Mouse (Mus musculus) naive thymus-derived CD4-positive, alpha-beta T cell, adult 2 months (primary cell): Measurements from ENCODE around the gene March7.
A peak's percentile ranks its signal among the peaks of the same experiment; 100 is the strongest.

Experiments
- DNase-seq: peaks from one replicate; pipeline ENCODE4 v3.0.0-alpha.2; 2011; ENCODE audit warnings: low read depth

Gene March7

DNA sequence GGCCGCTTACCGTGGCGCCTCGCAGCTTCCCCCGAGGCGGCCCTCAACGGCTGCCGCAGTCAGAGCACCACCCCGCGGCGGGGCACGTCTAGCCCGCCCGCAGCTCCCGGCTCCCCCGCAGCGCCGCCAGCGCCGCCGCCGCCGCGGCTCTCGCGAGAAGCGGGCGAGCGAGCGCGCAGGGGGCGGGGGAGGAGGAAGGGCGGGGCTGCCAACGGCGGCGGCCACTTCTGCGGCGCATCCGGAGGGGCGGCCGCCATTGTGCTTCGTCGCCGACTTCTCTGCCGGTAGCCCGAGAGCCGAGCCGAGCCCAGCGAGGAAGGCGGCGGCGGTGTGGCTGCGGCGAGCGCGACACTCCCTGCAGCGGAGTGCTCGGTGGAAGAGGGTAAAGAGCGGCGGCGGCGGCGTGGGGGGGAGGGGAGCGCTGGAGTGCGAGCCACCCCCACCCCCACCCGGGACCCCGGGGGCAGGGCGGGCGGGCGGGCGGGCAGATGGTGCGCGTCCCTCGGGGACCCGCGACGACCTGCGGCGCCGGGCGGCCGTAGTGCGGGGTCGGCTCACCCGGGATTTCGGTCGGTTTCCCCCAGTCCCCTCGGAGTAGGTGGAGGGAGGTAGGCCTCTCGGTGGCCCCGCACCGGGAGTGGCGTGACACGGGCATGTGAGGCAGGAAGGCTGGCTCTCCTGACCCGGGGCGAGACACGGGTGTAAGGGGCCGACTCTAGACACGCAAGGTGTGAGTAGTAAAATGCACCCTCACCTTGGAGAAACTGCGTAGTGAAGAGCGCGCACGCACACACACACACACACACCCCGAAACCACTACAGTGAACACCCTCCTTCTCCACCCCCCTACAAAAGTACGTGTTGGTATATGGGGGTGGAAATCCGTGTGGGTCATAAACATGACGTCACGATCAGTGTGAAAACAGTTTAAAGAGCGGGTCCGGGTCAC, at the start of gene March7, which contains the start of gene Baz2b:
Gene March7 (plus strand): TSS at position 185 of the 949 bp plus-strand sequence.
Gene Baz2b (minus strand): TSS at position 137 of the 949 bp plus-strand sequence.
- DNase-seq = peak; percentile 93

DNA sequence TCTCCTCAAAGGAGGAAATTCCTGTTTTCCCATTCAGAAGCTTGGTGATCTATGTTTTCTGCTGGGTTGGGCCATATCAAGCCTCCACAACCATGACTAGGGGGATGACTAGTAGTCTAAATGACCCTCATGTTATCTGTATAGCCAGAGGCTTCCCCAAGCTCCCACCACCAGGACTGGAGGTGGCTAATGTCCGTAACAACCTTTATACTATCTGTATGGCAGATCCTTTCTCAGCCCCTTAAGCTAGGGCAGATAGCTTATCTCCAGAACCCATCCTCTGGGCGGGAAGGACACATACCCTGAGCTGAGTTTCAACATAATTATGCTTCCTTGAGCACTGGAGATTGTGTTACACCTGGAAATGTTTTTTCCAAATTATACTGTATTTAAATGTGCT, 45.9 kb upstream of the March7 start:
- DNase-seq = no peak

DNA sequence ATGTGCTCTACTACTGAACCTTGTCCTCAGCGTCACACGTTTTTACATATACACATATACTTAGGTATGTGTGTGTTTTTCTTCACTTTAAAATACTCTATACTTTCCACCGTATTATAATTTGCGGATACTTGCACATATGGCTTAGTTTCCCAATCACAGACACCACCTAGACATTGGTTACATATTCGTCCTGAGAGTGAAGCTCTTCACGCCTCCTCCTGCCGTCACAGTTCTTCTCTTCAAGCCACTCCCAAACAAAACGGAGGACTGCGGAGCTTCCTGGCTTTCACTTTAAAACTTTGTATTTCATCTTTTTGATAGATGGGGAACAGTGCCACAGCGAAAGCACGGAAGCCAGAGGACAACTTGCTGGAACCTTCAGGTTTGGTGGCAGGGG, 44.0 kb upstream of the March7 start:
- peak; percentile 48 for DNase-seq

DNA sequence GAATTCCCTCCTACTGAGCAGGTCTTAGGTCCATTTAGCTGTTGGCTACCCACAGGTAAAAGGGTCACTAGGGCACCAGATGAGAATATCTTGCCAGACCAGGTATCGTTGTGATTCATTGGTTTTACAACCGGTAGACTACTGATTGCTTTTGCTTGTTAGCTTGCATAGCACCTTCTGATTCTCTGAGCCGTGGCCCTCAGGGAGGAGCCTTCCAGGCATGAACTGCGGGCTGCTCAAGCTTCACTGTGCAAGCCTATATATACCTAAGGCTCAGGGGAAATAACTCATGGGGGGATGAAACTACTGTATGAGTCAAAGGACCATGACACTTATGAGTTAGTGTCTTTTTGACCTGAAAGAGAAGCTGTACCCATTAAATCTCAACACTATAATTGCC, 42.8 kb upstream of the March7 start:
- no peak for DNase-seq

- DNase-seq = peak; percentile 41
Measured at GRCm38 (mm10) chr2:60171786-60172530, 37.7 kb upstream of the March7 start.

- peak; percentile 21 for DNase-seq
Measured at GRCm38 (mm10) chr2:60172531-60172914, 37.2 kb upstream of the March7 start.

- DNase-seq = peak; percentile 25
Measured at GRCm38 (mm10) chr2:60173190-60173589, 36.5 kb upstream of the March7 start.

DNA sequence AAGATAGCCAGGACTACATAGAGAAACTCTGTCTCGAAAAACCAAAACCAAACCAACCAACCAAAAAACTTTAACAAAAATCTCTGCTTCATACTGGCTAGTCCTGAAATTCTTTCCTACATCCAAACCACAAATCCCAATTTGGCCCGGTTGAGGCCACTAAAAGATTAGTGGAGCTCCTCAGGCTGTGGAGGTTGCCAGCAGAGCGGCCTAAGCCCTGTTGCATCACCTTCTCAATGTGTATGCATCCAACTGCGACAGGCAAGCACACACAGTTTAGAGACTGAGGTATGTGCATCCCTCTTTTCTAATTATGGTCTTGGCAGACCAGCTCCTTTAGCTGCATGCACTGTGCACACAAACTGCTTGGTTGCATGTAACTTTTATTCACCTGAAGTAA, 36.1 kb upstream of the March7 start:
- DNase-seq = no peak

DNA sequence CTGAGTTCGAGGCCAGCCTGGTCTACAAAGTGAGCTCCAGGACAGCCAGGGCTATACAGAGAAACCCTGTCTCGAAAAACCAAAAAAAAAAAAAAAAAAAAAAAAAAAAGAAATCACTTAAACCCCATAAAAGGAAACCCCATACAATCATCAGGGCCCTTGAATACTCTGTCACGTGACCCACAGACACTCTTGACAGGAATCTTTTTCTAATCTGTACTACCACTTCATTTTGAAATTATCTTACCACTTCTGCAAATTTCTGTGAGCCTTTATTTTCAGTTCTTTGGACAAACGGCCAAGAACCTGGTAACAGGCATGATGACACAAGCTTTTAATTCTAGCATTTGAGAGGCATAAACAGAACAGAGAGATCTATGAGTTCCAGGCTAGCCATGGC, 34.6 kb upstream of the March7 start:
- DNase-seq = no peak

- DNase-seq = no peak
Measured at GRCm38 (mm10) chr2:60176087-60176486, 33.6 kb upstream of the March7 start.

DNA sequence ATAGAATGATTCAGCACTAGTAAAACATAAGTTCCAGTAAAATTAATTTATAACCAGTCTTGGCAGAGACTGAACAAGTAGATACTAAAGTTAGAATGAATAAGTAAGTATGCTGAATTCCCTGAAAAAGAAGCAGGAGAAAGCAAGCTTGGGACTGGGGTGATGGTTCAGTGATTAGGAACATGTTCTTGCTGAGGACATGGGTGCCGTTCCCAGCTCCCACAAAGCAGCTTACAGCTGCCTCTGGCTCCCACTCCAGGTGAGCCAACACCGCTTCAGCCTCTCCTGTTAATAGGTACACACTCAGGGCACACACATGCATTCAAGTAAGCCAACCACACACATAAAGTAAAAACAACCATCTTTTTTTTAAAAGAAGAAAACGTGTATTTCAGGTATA, 32.2 kb upstream of the March7 start:
- DNase-seq = no peak

DNA sequence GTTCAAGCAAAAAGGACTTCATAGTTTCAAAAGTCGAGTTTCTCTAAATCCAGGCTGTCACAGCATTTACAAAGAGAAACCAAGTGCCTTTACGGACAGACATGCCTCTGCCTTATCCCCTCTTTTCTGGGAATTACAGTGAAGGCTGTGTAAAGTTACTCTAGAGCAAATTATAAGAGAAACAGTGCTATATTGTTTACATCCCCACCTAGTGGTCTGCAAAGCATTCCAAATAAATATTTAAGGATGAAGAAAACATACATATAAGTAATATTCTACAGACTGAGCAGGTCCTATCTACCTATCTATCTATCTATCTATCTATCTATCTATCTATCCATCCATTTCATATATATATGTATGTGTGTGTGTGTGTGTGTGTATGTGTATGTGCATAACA, 28.0 kb upstream of the March7 start:
- no peak for DNase-seq

DNA sequence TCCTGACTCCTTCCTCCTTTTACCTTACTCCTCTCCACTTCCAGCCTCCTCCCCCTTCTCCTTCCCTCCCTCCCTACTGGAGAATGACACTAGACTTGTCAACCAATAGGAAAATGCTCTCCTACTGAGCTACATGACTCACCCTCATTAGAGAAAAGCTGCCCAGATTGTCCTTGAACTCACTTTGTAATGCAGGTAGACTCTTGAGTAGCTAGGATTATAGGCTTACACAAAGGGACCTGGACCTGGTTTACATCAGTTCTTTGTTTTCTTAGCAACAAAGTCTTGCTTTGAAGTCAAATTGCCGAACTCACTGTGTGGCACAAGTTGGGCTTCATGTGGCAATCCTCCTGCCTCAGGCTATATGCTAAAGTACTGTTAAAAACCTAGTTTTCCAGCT, 12.8 kb upstream of the March7 start:
- DNase-seq = no peak

DNA sequence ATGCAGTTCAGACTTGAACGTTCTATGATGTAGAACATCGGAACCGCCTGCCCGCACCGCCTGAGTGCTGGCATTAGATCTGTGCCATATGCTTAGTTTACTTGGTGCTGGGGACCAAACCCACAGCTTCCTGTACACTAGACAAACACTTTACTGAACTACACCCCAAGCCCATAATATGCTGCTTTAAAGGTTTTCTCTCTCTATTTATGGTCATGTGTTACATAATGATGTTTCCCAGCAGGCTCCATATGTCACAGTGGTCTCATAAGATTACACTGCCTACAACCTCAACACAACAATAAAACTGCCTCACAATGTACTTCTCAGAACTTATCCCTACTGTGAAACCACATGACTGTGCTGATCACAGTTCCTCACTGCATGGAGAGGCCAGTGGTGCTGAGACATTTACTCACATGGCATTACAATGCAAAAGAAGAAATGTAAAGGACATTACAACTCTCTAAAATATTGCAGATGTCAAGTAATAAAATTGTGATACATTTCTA, 9.6 kb upstream of the March7 start:
- peak; percentile 57 for DNase-seq

DNA sequence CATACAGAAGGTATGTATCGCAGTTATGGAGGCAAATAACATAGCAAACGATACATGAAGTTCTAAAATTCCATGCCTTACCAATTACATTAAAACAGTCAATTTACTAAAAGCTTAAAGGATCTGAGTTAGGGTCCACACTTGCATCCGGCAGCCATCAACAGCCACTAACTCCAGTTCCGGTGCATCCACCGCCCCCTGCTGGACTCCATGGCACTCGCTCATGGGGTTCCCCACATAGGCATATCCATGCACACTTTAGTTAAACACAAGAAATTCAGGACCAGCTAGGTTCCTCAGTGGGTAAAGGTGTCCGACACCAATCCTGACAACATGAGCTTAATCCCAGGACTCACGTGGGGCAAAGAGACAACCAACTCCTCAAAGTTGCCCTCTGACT, 9.0 kb upstream of the March7 start:
- peak; percentile 62 for DNase-seq

GRCm38 (mm10) chr2:60202900-60203530, 6.7 kb upstream of the March7 start:
- no peak for DNase-seq

DNA sequence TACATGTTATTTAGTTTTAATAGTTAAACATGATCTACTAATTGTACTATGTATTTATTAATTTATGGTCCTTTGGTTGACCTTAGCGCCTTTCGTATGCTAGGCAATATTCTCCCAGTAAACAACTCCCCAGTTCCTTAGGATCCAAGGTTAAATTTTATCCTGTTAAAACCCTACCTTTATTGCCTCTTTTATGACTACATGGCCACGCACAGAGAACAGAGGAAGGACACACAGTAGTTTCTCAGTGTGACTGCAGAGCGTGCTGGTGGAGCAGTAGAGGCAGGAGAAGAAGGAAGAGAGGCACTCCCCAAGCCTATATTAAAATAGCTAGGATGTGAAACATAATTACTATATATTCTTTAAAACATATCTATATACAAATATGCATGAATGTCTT, 6.0 kb upstream of the March7 start:
- no peak for DNase-seq

DNA sequence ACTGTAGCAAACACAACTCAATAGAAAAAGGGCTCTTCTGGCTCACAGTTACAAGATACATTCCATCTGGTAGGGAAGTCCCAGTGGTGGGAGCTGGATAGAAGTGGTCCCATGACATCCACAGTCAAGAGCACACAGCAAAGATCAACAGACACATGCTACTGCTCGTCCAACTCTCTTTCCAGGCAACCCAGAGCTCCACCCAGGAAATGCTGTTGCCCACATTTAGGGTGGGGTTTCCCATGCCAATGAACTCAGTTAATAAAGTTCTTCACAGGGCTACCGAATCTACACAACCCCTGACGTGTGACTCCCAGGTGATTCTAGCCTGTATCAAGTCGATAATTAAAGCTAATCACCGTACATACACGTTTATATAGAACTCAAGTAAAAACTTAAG, 5.5 kb upstream of the March7 start:
- DNase-seq = no peak

GRCm38 (mm10) chr2:60205795-60206194, 3.9 kb upstream of the March7 start:
- DNase-seq = no peak

DNA sequence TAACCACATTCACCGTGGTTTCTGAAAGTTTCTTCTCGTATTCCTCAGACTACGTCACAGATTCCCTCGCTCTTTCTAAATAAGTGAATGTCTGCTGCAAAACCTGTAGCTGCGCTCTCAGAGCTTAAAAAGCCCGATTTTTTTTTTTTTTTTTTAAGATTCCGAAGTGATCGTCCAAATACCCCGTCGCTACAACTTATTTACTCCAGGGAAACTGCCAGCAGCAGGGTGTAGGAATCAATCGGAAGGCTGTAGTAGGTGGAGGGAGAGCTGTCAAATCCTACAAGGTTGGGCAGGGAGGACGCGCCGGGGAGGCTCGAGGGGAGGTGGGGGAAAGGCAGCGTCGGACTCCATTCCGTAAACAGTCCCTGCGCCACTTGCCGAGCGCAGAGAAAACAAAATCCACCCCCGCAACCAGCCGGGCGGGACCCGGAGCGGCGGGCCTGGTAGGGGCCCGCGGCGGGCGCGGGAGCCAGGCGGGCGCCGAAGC, 520 bp upstream of the March7 start:
- peak; percentile 71 for DNase-seq

DNA sequence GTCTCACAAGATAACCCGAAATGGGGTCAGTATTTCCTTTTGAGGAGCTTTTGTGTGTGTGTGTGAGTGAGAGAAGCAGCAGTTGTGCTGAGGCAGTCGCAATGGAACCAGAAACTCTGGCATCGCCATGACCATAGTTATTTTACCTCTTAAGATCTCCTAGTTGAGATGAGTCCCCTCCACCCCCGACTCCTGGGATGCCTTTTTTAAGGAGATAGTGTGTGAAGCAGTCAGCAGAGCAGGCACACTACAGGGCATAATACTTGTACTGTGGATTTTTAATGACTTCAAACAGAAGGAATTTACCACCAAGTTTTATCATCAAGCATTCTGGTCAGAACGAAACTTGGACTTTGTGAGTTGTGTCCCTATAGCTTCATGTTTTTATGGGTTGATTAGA, 1.1 kb downstream of the March7 start:
- no peak for DNase-seq

DNA sequence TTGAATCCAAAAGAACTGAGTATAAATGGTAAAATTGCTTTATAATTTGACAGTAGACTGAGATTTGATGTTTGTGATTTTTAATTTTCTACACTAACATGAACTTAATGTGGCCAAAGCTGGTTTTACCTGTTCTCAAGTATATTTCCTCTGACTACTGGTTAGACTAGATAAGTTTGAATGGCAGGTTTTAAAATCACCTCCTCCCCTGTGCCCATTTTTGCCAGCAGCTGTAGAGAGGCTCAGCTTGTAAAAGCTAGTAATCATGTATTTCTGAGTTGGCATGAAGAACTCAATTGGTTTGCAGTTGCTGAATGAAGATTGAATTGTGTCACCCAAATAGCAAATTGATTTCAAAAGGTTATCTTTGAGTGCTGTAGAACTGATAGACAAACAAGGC, 2.8 kb downstream of the March7 start:
- no peak for DNase-seq
